Mouse (Mus musculus) T-helper 1 cell (primary cell): ENCODE results near the gene Spock1.

Experiments
- in situ Hi-C: fragments of 300-600 bp; cut with MboI, MseI; formaldehyde crosslinking; loops from one replicate; pipeline ENCODE4 v1.15.1; 2025; ENCODE audit warnings: high pct_unique_total_duplicates

Spock1 gene

DNA sequence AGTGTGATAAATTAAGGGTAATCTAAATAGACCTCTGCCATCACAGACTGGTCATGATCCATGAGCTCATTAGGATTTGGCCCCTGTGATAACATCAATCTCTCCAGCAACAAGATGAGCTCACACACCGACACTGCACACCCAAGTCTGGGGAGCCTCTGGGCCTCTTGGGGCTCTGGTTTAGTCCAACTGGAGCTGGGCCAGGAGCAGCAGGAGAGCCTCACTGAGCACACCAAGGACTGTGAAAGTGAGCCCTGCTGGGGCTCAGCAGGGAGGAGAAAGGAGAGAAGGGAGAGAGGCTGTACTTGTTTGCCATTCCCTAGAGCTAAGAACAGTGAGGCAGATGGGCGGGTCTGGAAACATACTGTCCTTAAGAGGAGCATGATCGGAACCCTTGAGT lies 248.3 kb downstream of the Spock1 start:
- in situ Hi-C loops: no loop called here

DNA sequence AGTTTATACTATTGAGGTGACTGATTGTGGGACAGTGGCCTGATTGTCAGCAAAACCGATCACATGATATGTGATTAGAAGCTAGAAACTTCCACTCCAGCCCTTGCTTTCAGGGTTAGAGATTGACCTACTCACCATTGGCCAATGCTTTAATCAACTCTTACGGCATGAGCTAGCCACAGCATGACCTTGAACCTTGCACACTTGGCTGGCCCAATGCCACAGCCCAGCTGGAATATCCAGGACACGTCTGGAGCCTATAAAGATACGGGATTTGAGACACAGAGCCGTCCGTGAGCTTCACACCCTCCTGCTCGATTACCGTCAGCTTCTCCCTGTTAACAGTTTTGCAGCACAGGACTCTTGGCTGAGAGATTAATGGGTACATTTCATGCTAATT lies 251.5 kb downstream of the Spock1 start:
- in situ Hi-C loops: no loop called here

GRCm38 (mm10) chr13:57654362-57654761 lies 253.8 kb downstream of the Spock1 start:
- in situ Hi-C loops: no loop called here

DNA sequence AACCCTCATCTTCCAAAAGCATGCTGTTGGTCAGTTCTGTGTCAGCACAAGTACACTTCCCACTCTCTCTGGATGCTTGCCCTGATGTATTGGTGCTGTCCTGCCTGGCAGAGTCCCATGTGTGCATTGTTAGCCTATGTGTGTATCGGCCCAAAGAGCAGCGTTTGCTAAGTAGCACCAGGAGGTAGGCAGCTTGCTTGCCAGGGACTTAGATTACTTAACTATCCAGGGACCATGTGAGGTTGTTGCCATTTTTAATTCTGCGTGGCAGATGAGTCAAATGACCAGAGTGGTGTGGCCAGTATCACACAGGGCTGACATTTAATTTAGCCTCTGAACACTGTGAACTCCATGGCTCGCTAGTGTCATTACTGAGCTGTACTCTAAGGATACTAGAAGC lies 256.9 kb downstream of the Spock1 start:
- in situ Hi-C loops: no loop called here

- in situ Hi-C loops: no loop called here
Measured at GRCm38 (mm10) chr13:57648784-57649183, 259.3 kb downstream of the Spock1 start.

DNA sequence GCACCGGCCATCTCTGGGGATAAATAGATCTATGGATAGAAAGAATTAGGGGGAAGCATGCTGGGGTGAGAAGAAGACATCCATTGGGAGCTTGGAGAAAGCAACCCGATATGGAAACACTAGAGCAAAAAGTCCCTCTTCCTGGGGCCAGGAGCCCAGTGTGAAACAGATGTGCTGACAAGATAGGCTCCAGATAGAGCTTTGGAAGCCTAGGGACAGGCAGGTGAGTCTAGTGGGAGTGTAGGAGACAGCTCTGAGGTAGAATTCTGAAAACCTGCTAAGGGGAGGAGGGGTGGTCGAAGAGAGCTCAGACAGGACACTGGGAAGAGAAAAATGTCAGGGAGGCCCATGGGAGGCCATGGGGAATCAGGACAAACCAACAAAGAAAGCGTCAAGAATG lies 260.7 kb downstream of the Spock1 start:
- in situ Hi-C loops: no loop called here

GRCm38 (mm10) chr13:57643036-57643435 lies 265.1 kb downstream of the Spock1 start:
- in situ Hi-C loops: no loop called here

DNA sequence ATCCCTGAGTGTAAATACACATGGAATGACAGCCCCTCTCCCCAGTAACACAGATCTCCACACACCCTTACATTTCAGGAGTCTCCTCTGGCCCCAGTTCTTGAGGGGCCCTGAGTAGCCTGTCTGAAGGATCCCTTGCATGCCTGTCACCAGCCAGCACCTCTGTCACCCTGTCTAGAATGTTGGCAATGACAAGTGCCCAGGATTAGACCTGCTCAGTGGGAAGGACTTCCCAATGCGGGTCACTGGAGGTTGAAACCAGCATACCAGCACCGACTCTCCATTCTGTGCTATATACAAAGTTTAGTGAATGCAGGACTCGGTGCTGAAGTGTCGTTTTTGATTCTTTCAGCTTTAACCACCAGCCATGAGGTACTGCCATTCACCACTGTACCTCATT lies 266.5 kb downstream of the Spock1 start:
- in situ Hi-C loops: no loop called here

- in situ Hi-C loops: no loop called here
Measured at GRCm38 (mm10) chr13:57640968-57641367, 267.2 kb downstream of the Spock1 start.

GRCm38 (mm10) chr13:57638820-57639219 lies 269.3 kb downstream of the Spock1 start:
- in situ Hi-C loops: no loop called here

GRCm38 (mm10) chr13:57637606-57638132 lies 270.5 kb downstream of the Spock1 start:
- in situ Hi-C loops: no loop called here

GRCm38 (mm10) chr13:57637080-57637572 lies 271.0 kb downstream of the Spock1 start:
- in situ Hi-C loops: no loop called here

GRCm38 (mm10) chr13:57636196-57637015 lies 271.7 kb downstream of the Spock1 start:
- in situ Hi-C loops: no loop called here

GRCm38 (mm10) chr13:57630532-57630931 lies 277.6 kb downstream of the Spock1 start:
- in situ Hi-C loops: no loop called here

- in situ Hi-C loops: no loop called here
Measured at GRCm38 (mm10) chr13:57628218-57628617, 279.9 kb downstream of the Spock1 start.

GRCm38 (mm10) chr13:57626434-57626833 lies 281.7 kb downstream of the Spock1 start:
- in situ Hi-C loops: no loop called here

DNA sequence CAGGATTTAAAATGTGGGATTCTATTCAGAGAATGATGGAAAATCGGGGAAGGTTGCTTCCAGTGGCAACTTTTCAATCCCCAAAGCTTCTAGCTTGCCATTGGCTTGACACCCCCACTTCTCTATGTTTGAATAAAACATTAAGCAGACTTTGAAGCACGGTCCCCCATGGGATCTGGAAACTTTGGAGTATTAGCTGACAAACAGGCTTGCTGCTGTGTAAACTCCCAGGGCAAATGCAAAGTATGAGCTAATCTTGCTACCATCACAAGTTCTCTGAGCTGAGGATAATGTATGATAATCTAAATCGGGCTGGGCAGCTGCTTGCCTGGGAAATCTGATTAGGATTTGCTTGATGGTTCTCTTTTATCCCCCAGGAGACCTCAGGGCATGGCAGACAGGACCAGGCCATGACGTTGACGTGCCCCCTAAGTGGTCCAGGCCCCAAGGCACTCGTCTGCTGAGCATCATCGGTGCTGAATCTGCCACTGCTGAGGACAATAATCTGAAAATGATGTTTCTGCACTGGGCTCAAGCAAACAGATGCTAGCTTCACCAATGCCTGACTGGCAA lies 284.1 kb downstream of the Spock1 start:
- in situ Hi-C loops: no loop called here

DNA sequence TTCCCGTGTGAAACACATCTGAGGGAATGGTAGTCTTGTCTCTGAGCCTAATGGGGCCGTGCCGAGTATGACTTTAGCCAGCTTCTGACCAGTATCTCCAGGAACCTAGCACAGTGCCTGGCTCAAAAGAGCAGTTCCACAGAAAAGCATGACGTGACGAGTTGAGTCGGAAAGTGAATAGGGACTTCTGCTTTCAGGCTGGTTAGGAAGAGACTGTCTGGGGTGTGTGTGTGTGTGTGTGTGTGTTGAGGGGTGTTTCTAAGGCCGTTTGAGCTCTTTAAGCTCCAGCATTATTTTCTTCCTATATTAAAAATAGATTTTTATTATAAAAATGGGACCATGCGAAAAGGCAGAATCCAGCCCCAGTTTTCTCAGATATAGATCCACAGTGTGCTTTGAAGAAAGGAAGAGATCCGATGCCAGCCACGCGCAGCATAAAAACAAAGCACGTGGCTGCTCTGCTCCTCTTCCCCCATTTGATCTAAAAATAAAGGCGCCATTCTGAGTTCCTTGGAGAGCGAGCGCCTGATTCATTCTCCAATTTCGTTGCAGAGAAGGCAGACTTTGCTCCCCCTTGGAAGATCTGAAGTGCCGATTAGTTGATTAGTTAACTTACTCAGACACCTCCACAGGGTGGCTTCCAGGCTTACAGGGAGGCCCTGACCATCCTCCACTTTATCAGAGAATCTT lies 288.9 kb downstream of the Spock1 start:
- in situ Hi-C loops: no loop called here

DNA sequence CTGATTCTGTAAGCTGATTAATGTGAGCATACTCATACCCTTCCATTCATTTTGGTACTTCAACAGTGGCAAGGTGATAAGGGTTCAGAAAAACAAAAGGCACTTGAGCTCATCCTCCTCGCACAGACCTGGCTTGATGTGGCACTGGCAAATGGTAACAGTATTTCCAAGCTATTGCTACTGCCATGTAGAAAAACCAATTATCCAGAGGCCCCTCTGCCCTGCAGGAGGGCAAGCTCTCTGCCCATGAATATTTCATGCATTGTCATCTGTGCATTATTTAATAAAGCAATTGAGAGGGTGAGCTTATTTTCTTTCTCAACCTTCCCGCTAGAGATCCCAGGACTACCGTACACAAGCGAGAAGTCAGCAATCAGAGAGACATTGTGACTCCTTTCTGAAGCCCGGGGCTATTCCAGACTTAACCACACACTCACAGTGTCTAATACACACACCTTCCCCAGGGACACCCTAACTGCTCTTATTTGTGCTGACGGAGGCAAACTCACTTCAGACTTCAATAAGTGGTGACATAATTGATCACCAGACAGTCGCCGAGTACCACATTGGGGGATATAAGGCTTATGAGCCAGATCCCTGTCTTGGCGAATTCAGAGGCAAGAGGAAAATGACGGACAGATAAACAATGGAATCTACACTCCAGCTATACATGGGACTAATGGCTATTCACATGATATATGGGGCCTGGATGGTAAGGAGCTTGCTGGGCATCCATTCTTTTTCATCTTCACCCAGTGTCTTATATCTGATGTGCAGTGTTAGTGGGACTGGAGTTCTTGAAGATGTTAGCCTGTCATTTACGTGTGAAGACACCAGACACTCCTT lies 296.6 kb downstream of the Spock1 start:
- in situ Hi-C loops: no loop called here

DNA sequence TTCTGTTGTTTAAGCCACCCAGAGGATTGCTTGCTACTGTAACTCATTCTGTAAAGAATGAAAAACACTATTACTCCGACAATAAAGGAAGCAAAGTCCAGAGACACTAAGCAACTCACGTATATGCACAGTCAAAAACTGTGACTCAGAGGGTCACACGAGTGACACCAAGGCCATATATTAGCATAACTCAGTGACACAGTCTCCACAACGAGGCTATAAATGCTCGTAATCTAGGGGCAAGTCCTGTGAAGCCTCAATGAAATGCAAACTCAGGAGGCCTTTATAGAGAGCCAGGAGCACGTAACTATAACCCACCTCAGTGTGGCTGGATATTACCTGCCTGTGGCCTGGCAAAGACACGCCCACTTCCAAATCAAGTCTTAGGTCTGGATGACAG lies 298.2 kb downstream of the Spock1 start:
- in situ Hi-C loops: no loop called here

DNA sequence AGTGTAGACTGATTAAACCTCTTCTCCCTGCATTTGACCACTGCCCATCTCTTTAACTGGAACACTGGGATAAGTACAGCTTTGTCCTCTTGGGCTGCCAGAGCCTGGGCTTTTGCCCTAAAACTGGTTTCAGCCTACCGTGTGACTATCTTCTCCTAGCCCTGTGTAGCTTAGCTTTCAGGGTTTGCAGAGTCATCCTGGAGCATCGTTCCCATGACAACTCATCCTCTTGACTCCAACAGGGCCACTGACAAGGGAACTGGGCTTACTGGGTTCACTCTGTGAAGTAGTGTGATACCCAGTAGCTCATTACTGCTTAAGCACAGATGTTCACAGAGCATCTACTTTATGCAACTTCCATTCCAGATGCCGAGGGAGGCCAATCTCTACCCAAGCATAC lies 303.7 kb downstream of the Spock1 start:
- in situ Hi-C loops: no loop called here
